Mouse (Mus musculus): ENCODE data around the gene Hectd1. TPM values are rescaled to one million over a fixed set of nuclear protein-coding genes. Genes with fewer than 3 reads are reported as not detected.

Gene Hectd1
- total RNA-seq (2023), result 115 to 126 TPM (median 122 TPM) in 4 replicates

GRCm38 (mm10) chr12:51829290-51830076, at the start of gene Hectd1:
Hectd1 (minus strand) TSS chr12:51829536.

Other genes with a start within 250 kb of the Hectd1 start
- gene Coch, start 236.2 kb downstream of the Hectd1 start, total RNA-seq (2023), result 0.30 to 0.53 TPM (median 0.40 TPM) in 4 replicates
- 19.0 to 21.6 TPM (median 19.3 TPM) in 4 replicates for gene Ap4s1, start 138.5 kb downstream of the Hectd1 start, total RNA-seq (2023)
- gene Strn3, start 137.6 kb downstream of the Hectd1 start, total RNA-seq (2023), result 56.6 to 57.7 TPM (median 57.1 TPM) in 4 replicates
- 15.3 to 18.3 TPM (median 16.2 TPM) in 4 replicates for gene Heatr5a, start 141.8 kb upstream of the Hectd1 start, total RNA-seq (2023)
- 2.6 to 4.4 TPM (median 3.0 TPM) in 4 replicates for gene Dtd2, start 177.0 kb upstream of the Hectd1 start, total RNA-seq (2023)
- not detected in 4 replicates for gene Gpr33, start 198.5 kb upstream of the Hectd1 start, total RNA-seq (2023)

Measured in B cell, adult 62 days (primary cell).